Mouse (Mus musculus) kidney, postnatal 0 days (tissue): ENCODE data around the gene Gm20388. TPM values are rescaled to one million over a fixed set of nuclear protein-coding genes. Genes with fewer than 3 reads are reported as not detected.
A peak's percentile ranks its signal among the peaks of the same experiment; 100 is the strongest.

Experiments
- ATAC-seq: fragments of 200-750 bp; cut with Nextera tagmentation; replicated peaks from 2 replicates; pipeline ENCODE4 v1.8.0; 2017; ENCODE audit warnings: low read depth, moderate number of reproducible peaks, moderate TSS enrichment, moderate library complexity; ENCODE audit not compliant: low FRiP score
- DNase-seq: peaks from one replicate; pipeline ENCODE4 v3.0.0-alpha.2; 2016; ENCODE audit warnings: low spot score
- H3K27ac ChIP-seq: fragments of 300-500 bp; sonication (generic); 2 replicates; pipeline ENCODE4 v1.5.1; 2014; ENCODE audit warnings: mild to moderate bottlenecking
- H3K27me3 ChIP-seq: fragments of 300-500 bp; sonication (generic); 2 replicates; pipeline ENCODE4 v1.6.1; 2014; ENCODE audit warnings: low read length, mixed read lengths; ENCODE audit not compliant: insufficient read depth
- H3K36me3 ChIP-seq: fragments of 300-500 bp; sonication (generic); 2 replicates; pipeline ENCODE4 v1.6.1; 2014; ENCODE audit warnings: low read length, mixed read lengths; ENCODE audit not compliant: insufficient read depth
- H3K4me1 ChIP-seq: fragments of 300-500 bp; sonication (generic); replicated peaks from 2 replicates; pipeline ENCODE4 v1.6.1; 2014; ENCODE audit warnings: antibody characterized with exemption, low read length, mixed read lengths; ENCODE audit not compliant: insufficient read depth
- H3K4me2 ChIP-seq: fragments of 300-500 bp; sonication (generic); 2 replicates; pipeline ENCODE4 v1.6.1; 2014; ENCODE audit warnings: mild to moderate bottlenecking, low read length, moderate library complexity, mixed read lengths
- H3K4me3 ChIP-seq: fragments of 300-500 bp; sonication (generic); replicated peaks from 2 replicates; pipeline ENCODE4 v1.5.1; 2014; ENCODE audit warnings: low read depth, low read length
- H3K9ac ChIP-seq: fragments of 300-500 bp; sonication (generic); 2 replicates; pipeline ENCODE4 v1.6.1; 2014; ENCODE audit warnings: low read depth, low read length
- H3K9me3 ChIP-seq: fragments of 300-500 bp; sonication (generic); replicated peaks from 2 replicates; pipeline ENCODE4 v1.6.1; 2016; ENCODE audit warnings: low read length, inconsistent platforms, mixed read lengths
- CTCF ChIP-seq: IDR thresholded peaks from 2 replicates; pipeline ENCODE4 v1.5.1; 2016; ENCODE audit warnings: antibody characterized with exemption, low read depth, mild to moderate bottlenecking, moderate library complexity
- WGBS: fragments of 180-500 bp; shearing (Covaris S2); extraction: QIAGEN DNeasy Blood & Tissue Kit; methylation state at CpG from one replicate; pipeline ENCODE4 v1.1.7; 2014; 5-methylcytosine and 5-hydroxymethylcytosine counted together
- polyA plus RNA-seq: library from polyadenylated mRNA; unstranded; fragments of >200 nt; fragmentation: Nextera tagmentation; extraction: Ambion mirVana; gene quantifications from 2 replicates; pipeline ENCODE4 v1.2.1, GENCODE M21; 2015

Gene Gm20388
- polyA plus RNA-seq, 1 experiment from 2014 or later, result not detected

GRCm38 (mm10) chr8:123267926-123268656, 3357.4 kb downstream of the Gm20388 start:
- Histone ChIP-seq H3K9me3 (no peaks in the 10 kb centered on the region), H3K4me3 (no peak overlapping the region), H3K4me2 (no peak overlapping the region), H3K27ac (peak overlapping the region; percentile 66), H3K9ac (no peak overlapping the region), H3K36me3 (peaks cover 45% of the 10 kb centered on the region), H3K4me1 (no peaks in the 10 kb centered on the region), H3K27me3 (no peaks in the 10 kb centered on the region)
- ATAC-seq (peak; percentile 76), DNase-seq (peak; percentile 18)
- no peak for TF ChIP-seq CTCF
- 48% methylated on average over 14 of the region's 14 CpGs for WGBS

- H3K9me3 ChIP-seq, result no peaks in the 10 kb centered on the region
- peak overlapping the region; percentile 11; the same call in 1 of the 2 replicates for H3K27ac ChIP-seq
- ATAC-seq (no peak), DNase-seq (no peak)
- H3K4me1 ChIP-seq, result no peaks in the 10 kb centered on the region
- 93% methylated on average over 10 of the region's 10 CpGs for WGBS
- no peak overlapping the region for H3K4me2 ChIP-seq
- H3K27me3 ChIP-seq, result no peaks in the 10 kb centered on the region
- H3K36me3 ChIP-seq, result peaks cover 20% of the 10 kb centered on the region
- H3K4me3 ChIP-seq, result no peak overlapping the region
- TF ChIP-seq CTCF, result no peak
- H3K9ac ChIP-seq, result no peak overlapping the region
Measured at GRCm38 (mm10) chr8:123271147-123271546, 3360.5 kb downstream of the Gm20388 start.

DNA sequence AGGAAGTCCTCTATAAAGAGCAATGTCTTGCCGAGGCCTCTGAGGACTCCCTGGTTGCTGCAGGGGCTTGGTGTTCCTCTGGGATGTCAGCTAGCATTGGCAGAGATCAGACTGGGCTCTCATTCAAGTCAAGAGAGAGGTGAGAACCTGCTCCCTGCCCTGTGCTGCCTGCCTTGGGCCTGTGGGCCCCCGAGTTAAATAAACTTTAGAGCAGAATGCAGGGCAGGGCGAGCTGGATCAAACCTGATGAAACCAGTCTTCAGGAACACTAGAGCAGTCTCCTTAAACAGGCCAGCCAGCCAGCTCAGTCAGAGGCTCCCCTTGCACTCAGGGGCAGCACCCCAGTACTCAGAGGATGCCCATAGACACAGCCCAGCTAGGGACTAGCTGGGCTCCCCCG, 3361.3 kb downstream of the Gm20388 start:
- H3K27me3 ChIP-seq, result no peaks in the 10 kb centered on the region
- 0 out of 2 replicates have a peak overlapping the region, but pooled peaks have one; percentile 13 for H3K27ac ChIP-seq
- no peak overlapping the region for H3K4me2 ChIP-seq
- 68% methylated on average over 4 of the region's 4 CpGs for WGBS
- H3K9ac ChIP-seq, result no peak overlapping the region
- ATAC-seq (no peak), DNase-seq (no peak)
- peaks cover 13% of the 10 kb centered on the region for H3K36me3 ChIP-seq
- no peak overlapping the region for H3K4me3 ChIP-seq
- H3K4me1 ChIP-seq, result no peaks in the 10 kb centered on the region
- no peaks in the 10 kb centered on the region for H3K9me3 ChIP-seq
- TF ChIP-seq CTCF, result no peak

GRCm38 (mm10) chr8:123274447-123274846, 3363.8 kb downstream of the Gm20388 start:
- no peaks in the 10 kb centered on the region for H3K4me1 ChIP-seq
- no peak overlapping the region for H3K4me3 ChIP-seq
- 84% methylated on average over 5 of the region's 5 CpGs for WGBS
- no peak for DNase-seq
- no peak for ATAC-seq
- no peaks in the 10 kb centered on the region for H3K27me3 ChIP-seq
- H3K36me3 ChIP-seq, result 0 out of 2 replicates have a peak, but pooled peaks cover 2% of the 10 kb centered on the region
- no peak for TF ChIP-seq CTCF
- no peak overlapping the region for H3K9ac ChIP-seq
- H3K27ac ChIP-seq, result no peak overlapping the region
- H3K9me3 ChIP-seq, result no peaks in the 10 kb centered on the region
- H3K4me2 ChIP-seq, result no peak overlapping the region

DNA sequence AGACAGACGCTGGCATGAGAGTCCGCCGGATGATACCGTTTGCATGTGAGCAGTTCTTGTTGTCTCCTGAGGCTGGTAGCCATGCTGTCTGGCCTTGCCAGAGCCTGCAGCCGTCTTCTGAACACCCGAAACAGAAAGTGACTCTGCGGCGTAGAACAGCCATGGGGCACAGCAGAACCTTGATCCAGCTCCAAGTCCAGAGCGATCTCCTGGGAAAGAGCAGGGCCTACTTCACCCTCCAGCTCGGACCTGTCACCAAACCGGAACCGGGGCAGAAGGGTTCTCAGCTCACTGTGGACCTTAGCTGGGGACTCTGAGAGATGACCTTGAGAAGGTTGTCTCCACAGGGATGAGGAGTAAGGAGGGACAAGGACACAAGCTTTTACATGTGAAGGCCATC, 3364.5 kb downstream of the Gm20388 start:
- H3K27ac ChIP-seq, result no peak overlapping the region
- 0 out of 2 replicates have a peak, but pooled peaks cover 2% of the 10 kb centered on the region for H3K36me3 ChIP-seq
- H3K4me3 ChIP-seq, result no peak overlapping the region
- ATAC-seq (no peak), DNase-seq (no peak)
- 98% methylated on average over 12 of the region's 12 CpGs for WGBS
- H3K9ac ChIP-seq, result no peak overlapping the region
- no peak overlapping the region for H3K4me2 ChIP-seq
- TF ChIP-seq CTCF, result no peak
- no peaks in the 10 kb centered on the region for H3K4me1 ChIP-seq
- H3K27me3 ChIP-seq, result no peaks in the 10 kb centered on the region
- H3K9me3 ChIP-seq, result no peaks in the 10 kb centered on the region

DNA sequence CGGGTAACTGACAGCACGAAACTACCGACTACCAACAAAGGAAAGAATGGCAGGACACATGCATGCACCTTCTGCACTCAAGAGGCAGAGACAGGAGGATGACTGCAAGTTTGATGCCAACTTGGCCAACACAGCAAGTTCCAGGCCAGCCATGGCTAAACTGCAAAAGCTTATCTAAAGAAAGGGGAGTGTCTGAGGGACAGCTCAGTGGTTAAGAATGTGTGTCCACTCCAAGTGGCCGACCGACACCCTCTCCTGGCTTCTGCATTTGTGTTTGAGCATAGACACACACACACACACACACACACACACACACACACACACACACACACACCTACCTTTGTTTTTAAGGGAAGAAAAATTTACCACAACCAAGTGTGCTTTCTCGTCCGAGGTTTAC, 3367.8 kb downstream of the Gm20388 start:
- Histone ChIP-seq H3K9ac (no peak overlapping the region), H3K4me3 (no peak overlapping the region), H3K9me3 (no peaks in the 10 kb centered on the region), H3K4me1 (no peaks in the 10 kb centered on the region), H3K36me3 (0 out of 2 replicates have a peak, but pooled peaks cover 6% of the 10 kb centered on the region), H3K27me3 (no peaks in the 10 kb centered on the region), H3K4me2 (no peak overlapping the region), H3K27ac (no peak overlapping the region)
- no peak for ATAC-seq
- 77% methylated on average over 7 of the region's 7 CpGs for WGBS
- no peak for DNase-seq
- TF ChIP-seq CTCF, result no peak
